13 mouse cellular contexts compared by ENCODE assay signal in the genomic region with DNA sequence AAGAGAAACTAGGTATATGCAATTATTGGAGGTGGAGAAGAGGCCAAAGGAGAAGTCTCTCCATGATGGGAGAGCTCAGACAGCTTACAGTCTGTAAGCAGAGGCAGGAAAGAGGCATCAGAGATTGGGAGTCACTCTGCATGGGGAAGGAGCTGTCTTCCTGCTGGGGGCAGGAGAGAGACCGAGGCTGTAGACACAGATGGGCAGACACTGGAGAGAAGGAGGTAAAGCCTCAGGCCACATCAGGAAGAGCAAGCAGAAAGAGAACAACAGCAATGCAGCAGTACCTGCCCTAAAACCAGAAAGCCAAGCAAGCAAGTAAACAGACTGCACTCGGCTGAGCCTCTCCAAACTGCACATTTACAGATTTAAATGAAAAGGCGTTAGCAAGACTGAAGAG.
DNase-seq lines count a peak whose midpoint lies in the region; ATAC-seq and TF ChIP-seq lines count a peak whose summit lies in the region.
"Had no signal": no experiment of that assay in that cellular context is flagged by ENCODE, and none has a peak within 500 bp of the region (broad histone marks: within the 10 kb centered on the region; RNA-seq: fewer than 3 reads in every experiment).

No protein-coding gene starts in this region.

- 46% methylated on average over 3 of the region's 3 CpGs for WGBS in hindbrain, embryonic 10.5 days
- 38% methylated on average over 3 of the region's 3 CpGs for WGBS in hindbrain, embryonic 14.5 days
- WGBS in lung, adult 2 months = 28% methylated on average over 3 of the region's 3 CpGs
- 10% methylated on average over 3 of the region's 3 CpGs for WGBS in limb, embryonic 13.5 days

- no peaks in the 10 kb centered on the region for H3K9me3 ChIP-seq in hindbrain, embryonic 10.5 days
- H3K9me3 ChIP-seq in hindbrain, embryonic 14.5 days (ENCODE audit: control insufficient read depth, low read length) = no peaks in the 10 kb centered on the region
- no peaks in the 10 kb centered on the region for H3K9me3 ChIP-seq in limb, embryonic 13.5 days
- H3K9me3 ChIP-seq: liver, embryonic 15.5 days; megakaryocyte, embryonic 14.5 days had no signal

- no peaks in the 10 kb centered on the region for H3K27me3 ChIP-seq in hindbrain, embryonic 10.5 days (ENCODE audit: insufficient read depth, poor library complexity, severe bottlenecking)
- no peaks in the 10 kb centered on the region for H3K27me3 ChIP-seq in hindbrain, embryonic 14.5 days (ENCODE audit: control insufficient read depth, insufficient read depth, low read length)
- no peaks in the 10 kb centered on the region for H3K27me3 ChIP-seq in limb, embryonic 13.5 days
- H3K27me3 ChIP-seq: liver, embryonic 15.5 days; megakaryocyte, embryonic 14.5 days had no signal

- DNase-seq in hindbrain, embryonic 10.5 days (ENCODE audit: low spot score) = no peak
- no peak for DNase-seq in hindbrain, embryonic 14.5 days (ENCODE audit: low spot score)
- DNase-seq in lung, adult 2 months = no peak
- no peak for DNase-seq in lung, postnatal 25 days (ENCODE audit: low spot score)
- DNase-seq in brain, adult 2 months (ENCODE audit: low read depth, low spot score) = peak; percentile 43
- DNase-seq in adrenal gland, postnatal 10 days = no peak
- DNase-seq: cerebellum, adult 9-10 months; heart, postnatal 14 days; kidney, adult 18-20 months; right cerebral cortex, adult 18-20 months had no signal

- H3K4me3 ChIP-seq in hindbrain, embryonic 10.5 days = no peak overlapping the region
- H3K4me3 ChIP-seq in hindbrain, embryonic 14.5 days (replicated peaks; ENCODE audit: low read length) = no peak overlapping the region
- no peak overlapping the region for H3K4me3 ChIP-seq in lung, adult 2 months (replicated peaks; ENCODE audit: extremely low read depth, low read depth, low read length)
- H3K4me3 ChIP-seq in limb, embryonic 13.5 days = no peak overlapping the region
- H3K4me3 ChIP-seq: liver, embryonic 15.5 days; megakaryocyte, embryonic 14.5 days had no signal

- H3K4me2 ChIP-seq in hindbrain, embryonic 14.5 days (replicated peaks) = no peak overlapping the region
- no peak overlapping the region for H3K4me2 ChIP-seq in limb, embryonic 13.5 days (replicated peaks)
- H3K4me2 ChIP-seq: liver, embryonic 15.5 days had no signal

- H3K36me3 ChIP-seq in hindbrain, embryonic 10.5 days = peaks cover 14% of the 10 kb centered on the region
- no peaks in the 10 kb centered on the region for H3K36me3 ChIP-seq in hindbrain, embryonic 14.5 days (replicated peaks; ENCODE audit: control insufficient read depth, insufficient read depth)
- 0 out of 2 replicates have a peak, but pooled peaks cover 5% of the 10 kb centered on the region for H3K36me3 ChIP-seq in limb, embryonic 13.5 days
- H3K36me3 ChIP-seq: liver, embryonic 15.5 days had no signal

- peak; percentile 29; the same call in 1 of the 2 replicates for TF ChIP-seq CTCF in lung, adult 2 months (IDR thresholded peaks at IDR 0.05; ENCODE audit: insufficient read depth, low read length)

- no peak for TF ChIP-seq POLR2A in lung, adult 2 months (IDR thresholded peaks at IDR 0.05; ENCODE audit: borderline replicate concordance, extremely low read depth, low read depth, low read length)

- peaks cover 16% of the 10 kb centered on the region for H3K4me1 ChIP-seq in hindbrain, embryonic 10.5 days (replicated peaks)
- H3K4me1 ChIP-seq in hindbrain, embryonic 14.5 days (replicated peaks; ENCODE audit: control insufficient read depth, insufficient read depth, low read length) = peaks cover 8% of the 10 kb centered on the region; the same call in 1 of the 2 replicates
- peaks cover 10% of the 10 kb centered on the region for H3K4me1 ChIP-seq in lung, adult 2 months (ENCODE audit: control insufficient read depth, insufficient read depth, low read length)
- peaks cover 27% of the 10 kb centered on the region for H3K4me1 ChIP-seq in limb, embryonic 13.5 days

- H3K9ac ChIP-seq in hindbrain, embryonic 14.5 days = no peak overlapping the region
- H3K9ac ChIP-seq in limb, embryonic 13.5 days = peak overlapping the region; percentile 48; the same call in 1 of the 2 replicates
- H3K9ac ChIP-seq: liver, embryonic 15.5 days had no signal

- ATAC-seq in hindbrain, embryonic 14.5 days (ENCODE audit: low FRiP score) = no peak
- ATAC-seq in limb, embryonic 13.5 days (ENCODE audit: low FRiP score, low read depth) = no peak

- peak overlapping the region; percentile 24; the same call in 1 of the 2 replicates for H3K27ac ChIP-seq in hindbrain, embryonic 10.5 days
- H3K27ac ChIP-seq in hindbrain, embryonic 14.5 days = no peak overlapping the region
- H3K27ac ChIP-seq in limb, embryonic 13.5 days = peak overlapping the region; percentile 55; the same call in 1 of the 2 replicates
- H3K27ac ChIP-seq: liver, embryonic 15.5 days had no signal
